Mouse (Mus musculus) urinary bladder, postnatal 25 days (tissue): ENCODE data around the gene Adgrl4.

Source experiments
- DNase-seq: peaks from one replicate; pipeline ENCODE4 v3.0.0; 2022; ENCODE audit warnings: low spot score

Adgrl4 gene

DNA sequence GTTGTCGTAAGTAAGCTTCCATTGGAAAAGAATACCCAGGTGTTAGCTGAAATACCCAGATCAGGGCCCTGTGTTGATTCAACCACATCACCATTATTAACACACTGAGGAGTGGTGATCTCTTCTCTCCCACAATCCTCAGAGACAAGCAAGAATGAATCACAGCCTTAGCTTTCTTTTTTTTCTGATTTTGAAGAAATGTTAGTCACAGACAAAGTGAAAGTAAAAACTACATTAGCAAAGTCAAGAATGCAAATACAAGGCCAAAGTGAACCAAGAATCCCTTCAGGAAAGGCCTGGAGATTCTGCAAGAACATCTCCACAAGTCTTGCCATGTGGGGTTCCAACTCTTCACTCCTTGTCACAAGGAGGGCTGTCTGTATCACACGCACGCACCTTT is 67.9 kb downstream of the Adgrl4 start:
- DNase-seq = no peak

DNA sequence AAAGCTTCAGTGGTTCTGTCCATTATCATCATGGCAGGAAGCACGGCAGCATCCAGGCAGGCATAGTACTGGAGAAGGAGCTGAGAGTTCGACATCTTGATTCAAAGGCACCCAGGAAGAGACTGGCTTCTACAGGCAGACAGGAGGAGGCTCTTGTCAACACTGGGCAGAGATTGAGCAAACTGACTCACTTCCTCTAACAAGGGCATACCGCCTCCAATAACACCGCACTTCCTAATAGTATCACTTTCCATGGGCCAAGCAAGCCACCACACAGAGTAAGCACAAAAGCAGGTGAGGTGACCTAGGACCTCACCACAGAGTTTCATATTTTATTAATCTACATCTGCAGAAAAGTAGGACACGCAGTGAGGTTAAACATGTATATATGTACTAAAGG is 73.5 kb downstream of the Adgrl4 start:
- DNase-seq = no peak

DNA sequence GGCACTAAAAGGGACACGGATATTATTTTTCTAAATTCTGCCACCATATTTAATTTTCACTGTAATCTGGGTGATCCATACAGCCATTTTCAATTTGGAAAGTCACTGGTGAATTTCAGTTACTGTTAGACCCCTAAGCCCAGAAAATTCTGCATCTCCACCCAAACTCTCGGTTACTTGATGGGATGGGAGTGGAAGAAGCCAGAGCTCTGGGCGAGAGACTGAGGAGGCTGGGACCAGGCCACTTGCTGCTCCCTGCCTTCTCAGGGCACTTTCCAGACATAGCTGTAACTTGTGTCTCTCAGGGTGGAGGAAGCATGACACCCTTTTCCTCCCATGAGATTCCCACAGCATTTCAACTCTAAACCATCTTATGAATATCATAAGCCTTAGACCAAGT is 109.5 kb downstream of the Adgrl4 start:
- no peak for DNase-seq

DNA sequence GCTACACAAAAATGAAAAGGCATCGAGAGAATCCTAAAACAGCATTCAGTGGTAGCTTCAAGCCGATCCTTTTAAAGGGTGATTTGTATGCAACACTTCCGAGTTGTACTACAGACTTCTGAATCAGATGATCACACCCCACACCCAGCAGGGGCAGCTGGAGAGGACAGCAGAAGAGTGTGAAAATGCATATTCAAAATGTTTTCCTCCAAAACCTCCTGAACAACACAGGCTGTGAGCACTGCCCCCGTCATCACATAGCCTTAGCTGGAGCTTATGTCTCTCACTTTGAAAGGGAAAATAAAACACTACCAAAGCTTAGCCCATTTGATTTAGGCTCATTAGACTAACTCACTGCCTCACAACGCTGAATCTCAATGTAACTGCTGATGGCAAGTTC is 113.3 kb downstream of the Adgrl4 start:
- DNase-seq = no peak

DNA sequence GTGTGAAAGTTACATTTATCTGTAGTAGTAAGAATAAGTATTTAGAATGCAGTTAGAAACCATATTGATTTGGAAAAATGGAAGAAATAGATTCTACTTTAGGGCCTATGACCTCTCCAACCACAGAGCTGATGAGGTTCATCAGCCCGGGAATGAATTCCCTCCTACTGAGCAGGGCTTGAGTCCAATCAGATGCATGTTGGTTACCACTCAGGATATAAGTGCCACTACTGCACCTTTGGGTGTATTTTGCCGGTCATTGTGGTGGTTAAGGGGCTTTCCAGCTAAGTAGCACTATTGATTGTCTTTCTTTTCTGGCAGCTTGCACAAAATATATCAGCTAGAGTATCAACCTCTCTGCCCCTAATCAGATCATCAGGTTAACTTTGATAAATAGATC is 118.9 kb downstream of the Adgrl4 start:
- DNase-seq = no peak

DNA sequence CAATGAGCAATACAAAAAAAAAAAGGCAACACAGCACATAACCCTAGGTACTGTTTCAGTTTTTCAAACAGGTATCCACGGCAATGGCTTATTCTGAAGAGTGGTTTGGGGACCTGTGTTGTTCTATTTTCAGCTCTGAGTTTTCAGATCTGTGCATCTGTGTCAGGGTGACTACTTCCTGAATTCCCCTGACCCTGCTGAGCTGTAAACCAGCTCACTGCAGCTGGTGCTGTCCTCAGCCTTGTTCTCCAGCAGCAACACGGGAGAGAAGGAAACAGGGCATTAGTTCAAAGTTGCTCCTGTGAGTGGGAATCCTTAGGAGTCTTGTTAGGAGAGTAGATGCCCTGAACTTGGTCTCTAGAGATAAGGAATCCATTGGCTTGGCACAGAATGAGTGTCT is 119.4 kb downstream of the Adgrl4 start:
- DNase-seq = no peak

DNA sequence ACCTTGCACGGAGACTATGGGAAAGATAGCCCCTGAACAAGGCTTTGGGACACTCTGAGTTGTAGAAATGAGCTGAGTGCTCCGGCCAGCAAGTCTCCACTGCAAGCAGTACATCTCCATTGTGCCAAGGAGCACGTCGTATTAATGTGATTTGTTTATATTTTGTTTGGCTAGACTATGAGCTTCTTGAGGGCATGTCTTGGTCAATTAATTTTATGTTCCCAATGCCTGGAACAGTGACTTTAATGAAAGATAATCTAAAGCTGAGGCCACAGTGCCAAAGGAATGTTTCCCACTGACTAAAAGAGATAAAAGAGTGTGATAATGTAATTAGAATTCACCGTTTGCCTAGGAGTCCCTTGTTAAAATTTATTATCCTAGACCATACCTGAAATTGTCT is 119.9 kb downstream of the Adgrl4 start:
- no peak for DNase-seq

DNA sequence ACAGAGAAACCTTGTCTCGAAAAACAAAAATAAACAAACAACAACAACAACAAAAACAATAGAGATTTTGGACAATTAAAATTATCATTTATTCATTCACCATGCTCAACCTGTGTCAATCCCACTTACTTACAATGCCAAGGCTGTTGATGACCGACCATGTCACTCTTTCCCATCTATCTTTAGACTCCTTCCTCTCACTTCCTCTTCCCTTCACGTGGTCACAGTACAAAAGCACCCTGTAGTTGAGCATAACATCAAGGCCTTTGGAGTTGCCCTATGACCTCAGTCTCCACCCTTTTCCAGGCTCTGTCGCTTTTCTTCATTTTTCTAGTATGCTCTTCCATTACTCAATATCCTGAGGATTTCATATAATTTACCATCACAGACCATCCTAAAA is 120.7 kb downstream of the Adgrl4 start:
- DNase-seq = no peak

DNA sequence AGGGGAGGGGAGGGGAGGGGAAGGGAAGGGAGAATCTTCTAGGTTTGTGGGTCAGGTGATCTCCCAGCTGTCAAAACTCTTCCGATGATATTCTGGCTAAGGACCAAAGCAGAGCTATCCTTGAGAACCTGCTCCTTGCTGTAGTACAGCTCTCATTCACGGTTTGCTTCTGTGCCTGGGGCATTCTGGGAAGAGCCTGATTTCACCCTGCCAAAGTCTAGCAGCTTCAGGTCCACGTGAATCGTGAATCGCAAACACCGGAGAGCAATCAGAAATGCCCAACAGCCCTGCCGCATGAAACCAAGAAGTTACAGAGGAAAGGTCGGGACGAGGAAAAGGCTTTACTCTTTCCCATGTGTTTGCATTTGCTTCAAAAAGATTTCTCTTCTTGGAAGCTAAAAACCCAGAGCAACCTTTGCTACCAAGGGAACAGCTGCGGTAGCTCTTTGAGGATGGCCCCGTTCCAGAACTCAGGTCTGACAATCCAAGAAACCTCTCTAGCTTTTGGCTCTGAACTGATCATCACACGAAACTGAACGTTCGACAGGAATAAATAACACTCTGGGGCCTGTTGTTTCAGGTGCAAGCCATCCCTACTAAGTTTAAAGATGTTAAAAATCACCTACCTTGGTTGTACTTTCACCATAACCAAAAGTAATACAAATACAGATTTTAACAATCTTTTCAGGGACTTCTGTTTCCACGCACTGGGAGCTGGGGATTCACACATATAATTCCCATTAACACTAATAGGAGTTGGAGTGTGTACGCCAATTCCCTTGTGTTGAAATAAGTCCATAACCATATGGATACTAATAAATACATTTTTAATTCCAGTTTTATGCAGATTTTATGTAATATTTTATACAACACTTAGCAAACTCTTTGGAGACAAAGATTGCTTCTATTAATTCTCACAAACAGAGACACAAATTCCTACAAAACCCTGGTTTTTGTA is 128.3 kb downstream of the Adgrl4 start:
- no peak for DNase-seq

DNA sequence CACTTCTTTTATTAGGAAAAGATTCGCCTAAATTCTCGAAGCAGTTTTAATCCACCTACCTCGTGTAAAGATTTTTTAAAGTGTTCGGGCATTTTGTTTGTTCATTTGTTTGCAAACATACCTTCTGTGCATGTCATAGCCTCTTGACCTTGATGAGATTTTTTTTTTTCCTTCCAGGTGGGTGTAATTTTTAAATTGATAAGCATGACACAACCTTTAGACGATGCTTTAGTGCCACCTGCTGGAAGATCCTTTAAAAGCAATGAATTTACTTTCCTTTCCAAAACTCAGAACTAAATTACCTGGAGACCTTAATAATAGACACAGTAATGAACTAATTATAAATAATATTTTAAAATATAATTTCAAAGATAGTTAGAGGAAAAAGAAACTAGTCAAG is 128.9 kb downstream of the Adgrl4 start:
- no peak for DNase-seq

DNA sequence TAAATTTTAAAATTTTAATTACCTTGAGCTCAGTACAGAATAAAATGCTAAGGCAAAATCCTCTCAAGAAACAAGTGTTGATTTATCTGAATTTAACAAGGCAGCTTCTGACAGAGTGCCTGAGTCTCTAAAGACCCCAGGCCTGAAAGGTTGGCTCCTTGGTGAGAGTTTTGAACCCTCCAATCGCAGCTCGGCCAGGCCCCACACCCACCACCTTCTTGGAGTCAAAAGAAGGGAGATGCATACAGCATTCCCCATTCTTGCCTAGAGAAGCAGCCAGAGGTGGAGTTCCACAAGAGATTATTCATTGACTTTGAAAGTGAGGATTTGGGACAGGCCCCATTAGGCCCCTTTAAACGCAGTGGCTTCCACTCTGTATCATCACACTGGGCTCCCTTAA is 129.9 kb downstream of the Adgrl4 start:
- no peak for DNase-seq

DNA sequence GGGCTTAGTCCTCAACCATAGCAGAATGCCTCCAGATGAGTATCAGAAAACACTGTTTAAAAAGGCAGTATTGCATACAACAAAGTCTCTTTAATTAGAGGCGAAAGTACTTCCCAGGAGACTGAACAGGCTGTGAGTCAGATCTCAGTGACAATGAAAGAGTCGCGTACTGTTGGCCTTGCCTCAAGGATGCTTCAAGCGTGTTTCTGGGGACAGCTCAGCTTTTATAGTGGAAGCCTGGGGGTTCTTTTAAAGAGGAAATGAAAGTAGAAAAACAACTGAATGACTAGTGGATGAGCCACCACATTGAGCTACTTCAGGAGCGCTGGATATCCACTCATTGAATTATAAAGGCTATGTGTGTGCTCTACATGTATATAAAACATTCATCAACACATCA is 134.4 kb downstream of the Adgrl4 start:
- DNase-seq = no peak

DNA sequence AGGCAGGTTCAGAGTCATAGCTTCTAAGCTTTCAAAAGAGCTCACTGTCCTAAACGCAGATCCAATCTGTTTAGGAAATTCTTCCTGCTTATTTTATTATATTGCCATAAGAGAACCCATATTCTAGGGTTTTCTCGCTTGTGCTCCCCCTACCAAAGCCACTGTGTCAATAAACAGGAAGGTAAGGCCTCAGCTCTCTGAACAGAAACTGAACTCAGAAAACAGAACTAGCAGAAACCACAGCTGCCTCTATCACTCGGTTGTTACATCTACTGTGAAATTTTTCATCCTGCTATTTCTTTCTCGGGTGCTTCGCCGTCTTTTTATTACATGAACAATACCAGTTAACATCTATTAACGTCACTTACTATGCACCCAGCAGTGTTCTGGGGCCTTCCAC is 137.6 kb downstream of the Adgrl4 start:
- DNase-seq = no peak

DNA sequence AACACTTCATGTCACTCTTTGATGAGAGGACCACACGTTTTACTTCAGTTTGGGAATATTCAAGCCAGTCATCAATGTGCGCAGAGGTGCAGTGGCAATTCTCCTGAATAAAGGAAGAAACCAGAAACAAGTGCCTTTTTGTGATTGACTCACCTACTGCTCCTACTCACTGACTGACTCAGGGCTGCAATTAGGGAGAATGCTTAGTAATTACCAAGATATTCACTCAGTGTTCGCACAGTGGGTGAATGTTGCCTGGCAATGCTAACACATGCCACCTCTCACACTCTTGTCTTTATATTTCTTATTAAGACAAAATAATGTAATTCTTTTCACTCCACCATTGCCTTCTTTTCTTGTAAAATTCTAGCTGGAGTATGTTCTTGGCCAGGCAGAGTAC is 138.5 kb downstream of the Adgrl4 start:
- DNase-seq = no peak

DNA sequence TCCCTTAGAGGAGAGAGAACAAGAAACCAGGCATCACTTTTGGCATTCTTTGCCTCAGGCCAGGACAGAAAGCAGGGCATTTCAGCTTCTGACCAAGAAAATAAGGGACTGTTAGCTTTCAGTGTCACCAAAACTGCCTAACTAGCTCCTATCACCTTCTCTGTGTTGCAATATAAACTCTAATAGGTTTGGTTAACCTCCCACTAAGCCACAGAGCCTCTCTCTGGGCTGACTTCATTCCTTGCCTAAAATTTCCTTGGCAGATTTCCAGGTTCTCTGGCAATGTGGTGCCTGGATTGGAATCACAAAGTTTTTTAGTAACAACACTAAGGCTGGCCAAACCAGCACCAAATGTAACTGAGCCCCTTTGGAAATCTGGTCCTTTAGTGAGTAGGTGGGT is 154.2 kb downstream of the Adgrl4 start:
- no peak for DNase-seq
